Mouse (Mus musculus) liver, embryonic 14.5 days (tissue): Measurements from ENCODE around the gene Naglu. TPM values are rescaled to one million over a fixed set of nuclear protein-coding genes. Genes with fewer than 3 reads are reported as not detected.
A peak's percentile ranks its signal among the peaks of the same experiment; 100 is the strongest.

Experiments
- ATAC-seq: fragments of 200-750 bp; cut with Nextera tagmentation; 2 replicates; pipeline ENCODE4 v1.8.0; 2017; ENCODE audit warnings: moderate number of reproducible peaks, mild to moderate bottlenecking, moderate library complexity; ENCODE audit not compliant: insufficient read depth
- DNase-seq, 3 experiments: peaks; one replicate each; pipeline ENCODE4 v3.0.0-alpha.2; 2012 to 2013; ENCODE audit warnings: low read depth in 3 of 3, low spot score in 3 of 3
- H3K27ac ChIP-seq: fragments of 300-500 bp; sonication (generic); 2 replicates; pipeline ENCODE4 v1.5.1; 2014; ENCODE audit warnings: moderate library complexity, mild to moderate bottlenecking, control low read depth, inconsistent platforms
- H3K27me3 ChIP-seq: fragments of 300-500 bp; sonication (generic); 2 replicates; pipeline ENCODE4 v1.6.1; 2014; ENCODE audit warnings: mild to moderate bottlenecking, low read length, moderate library complexity; ENCODE audit not compliant: control insufficient read depth, insufficient read depth
- H3K36me3 ChIP-seq: fragments of 300-500 bp; sonication (generic); replicated peaks from 2 replicates; pipeline ENCODE4 v1.6.1; 2014; ENCODE audit warnings: low read depth; ENCODE audit not compliant: control insufficient read depth, insufficient read depth
- H3K4me1 ChIP-seq, 2 experiments: fragments of 200-500 bp in 1 of 2; fragments of 300-500 bp in 1 of 2; sonication (generic) in 1 of 2; replicated peaks; 2 replicates each; pipeline ENCODE4 v1.6.1; 2012 to 2014; ENCODE audit warnings: antibody characterized with exemption in 1 of 2, inconsistent platforms in 1 of 2, low read length in 1 of 2; ENCODE audit not compliant: control insufficient read depth in 2 of 2, insufficient read depth in 2 of 2
- H3K4me2 ChIP-seq: fragments of 300-500 bp; sonication (generic); 2 replicates; pipeline ENCODE4 v1.6.1; 2014; ENCODE audit warnings: low read depth, mild to moderate bottlenecking, control low read depth, moderate library complexity
- H3K4me3 ChIP-seq, 2 experiments: fragments of 200-500 bp in 1 of 2; fragments of 300-500 bp in 1 of 2; sonication (generic) in 1 of 2; 2 replicates each; pipeline ENCODE4 v1.5.1; 2012 to 2014; ENCODE audit warnings: low read depth in 2 of 2, low read length in 2 of 2, mild to moderate bottlenecking in 2 of 2, control low read depth in 1 of 2, inconsistent platforms in 1 of 2, moderate library complexity in 1 of 2; ENCODE audit not compliant: insufficient read depth in 1 of 2
- H3K9ac ChIP-seq: fragments of 300-500 bp; sonication (generic); replicated peaks from 2 replicates; pipeline ENCODE4 v1.6.1; 2014; ENCODE audit warnings: mild to moderate bottlenecking, control low read depth, moderate library complexity
- H3K9me3 ChIP-seq: fragments of 300-500 bp; sonication (generic); 2 replicates; pipeline ENCODE4 v1.6.1; 2016; ENCODE audit warnings: low read length, mixed read lengths; ENCODE audit not compliant: control insufficient read depth
- CTCF ChIP-seq: IDR thresholded peaks from 2 replicates; pipeline ENCODE4 v1.5.1; 2016; ENCODE audit warnings: antibody characterized with exemption, low read depth, control low read depth
- EP300 ChIP-seq: IDR thresholded peaks from 2 replicates; pipeline ENCODE4 v1.6.1; 2016; ENCODE audit warnings: antibody characterized with exemption, low read depth
- WGBS: fragments of 180-500 bp; shearing (Covaris S2); extraction: QIAGEN DNeasy Blood & Tissue Kit; methylation state at CpG from one replicate; pipeline ENCODE4 v1.1.7; 2014; ENCODE audit not compliant: insufficient replicate concordance; 5-methylcytosine and 5-hydroxymethylcytosine counted together
- polyA plus RNA-seq, 2 experiments: library from polyadenylated mRNA; depleted of rRNA in 1 of 2; stranded (reverse) in 1 of 2; unstranded in 1 of 2; fragments of >200 nt; fragmentation: Nextera tagmentation in 1 of 2; extraction: Ambion mirVana in 1 of 2; gene quantifications; 2 replicates each; pipeline versions ENCODE4 v1.2.1 to v1.2.3; 2012 to 2014

The Naglu gene
- polyA plus RNA-seq, 2 experiments = 3.4 to 4.3 TPM

GRCm38 (mm10) chr11:101082208-101083082, 12.6 kb downstream of the Naglu start, which contains the start of gene Coasy:
TSS of gene Coasy (plus strand) at chr11:101082565.
- DNase-seq = peak; percentile 77 to 81 (median 79)
- H3K4me3 ChIP-seq = peak within 1 kb of the TSS; percentile 81 to 82
- peaks cover 23 to 25% of the 10 kb centered on the region in 2 experiments for H3K4me1 ChIP-seq
- H3K4me2 ChIP-seq = peak within 1 kb of the TSS; percentile 98
- no peaks in the 10 kb centered on the region for H3K9me3 ChIP-seq
- peaks cover 39% of the 10 kb centered on the region for H3K27me3 ChIP-seq
- H3K36me3 ChIP-seq = no peaks in the 10 kb centered on the region
- ATAC-seq = peak; percentile 87
- peak within 1 kb of the TSS; percentile 85 for H3K27ac ChIP-seq
- under 1% methylated on average over 51 of the region's 51 CpGs for WGBS
- peak within 1 kb of the TSS; percentile 89 for H3K9ac ChIP-seq
- TF ChIP-seq EP300 = no peak
- TF ChIP-seq CTCF = peak; percentile 65

- Histone ChIP-seq H3K9me3 (no peaks in the 10 kb centered on the region), H3K27ac (peak overlapping the region; percentile 85), H3K4me1 (peaks cover 23 to 32% of the 10 kb centered on the region in 2 experiments), H3K4me3 (peak overlapping the region; percentile 66 to 81), H3K4me2 (peak overlapping the region; percentile 98), H3K9ac (peak overlapping the region; percentile 89), H3K27me3 (peaks cover 35% of the 10 kb centered on the region), H3K36me3 (no peaks in the 10 kb centered on the region)
- TF ChIP-seq CTCF = no peak
- no peak for TF ChIP-seq EP300
- DNase-seq (no peak), ATAC-seq (no peak)
- 31% methylated on average over 19 of the region's 19 CpGs for WGBS
Measured at GRCm38 (mm10) chr11:101083083-101083697, 13.4 kb downstream of the Naglu start.

- no peak overlapping the region for H3K9ac ChIP-seq
- peaks cover 24% of the 10 kb centered on the region for H3K27me3 ChIP-seq
- H3K4me3 ChIP-seq = no peak overlapping the region
- no peak overlapping the region for H3K4me2 ChIP-seq
- no peak for ATAC-seq
- WGBS = 82% methylated on average over 14 of the region's 14 CpGs
- no peak for DNase-seq
- TF ChIP-seq EP300 (no peak), CTCF (no peak)
- H3K4me1 ChIP-seq = peaks cover 23 to 32% of the 10 kb centered on the region in 2 experiments
- no peak overlapping the region for H3K27ac ChIP-seq
- H3K9me3 ChIP-seq = no peaks in the 10 kb centered on the region
- H3K36me3 ChIP-seq = peaks cover 5% of the 10 kb centered on the region
Measured at GRCm38 (mm10) chr11:101084246-101084645, 14.4 kb downstream of the Naglu start.

GRCm38 (mm10) chr11:101084811-101085210, 15.0 kb downstream of the Naglu start:
- no peak overlapping the region for H3K27ac ChIP-seq
- ATAC-seq = no peak
- no peak overlapping the region for H3K4me3 ChIP-seq
- H3K27me3 ChIP-seq = peaks cover 19% of the 10 kb centered on the region
- H3K4me2 ChIP-seq = no peak overlapping the region
- H3K9ac ChIP-seq = no peak overlapping the region
- no peak for TF ChIP-seq CTCF
- no peak for TF ChIP-seq EP300
- no peaks in the 10 kb centered on the region for H3K9me3 ChIP-seq
- WGBS = 85% methylated on average over 12 of the region's 12 CpGs
- H3K4me1 ChIP-seq = peaks cover 23 to 32% of the 10 kb centered on the region in 2 experiments
- H3K36me3 ChIP-seq = peaks cover 11% of the 10 kb centered on the region
- no peak for DNase-seq
